Mouse (Mus musculus) ES-CJ7 (cell line): ENCODE results near the gene Gtpbp8.

Experiments
- DNase-seq: peaks from one replicate; pipeline ENCODE4 v3.0.0; 2011; ENCODE audit warnings: low read depth, low spot score

Gtpbp8 gene

GRCm38 (mm10) chr16:44725286-44726223, 20.6 kb downstream of the Gtpbp8 start:
- DNase-seq: peak; percentile 76

GRCm38 (mm10) chr16:44724847-44725246, 21.3 kb downstream of the Gtpbp8 start:
- peak; percentile 87 for DNase-seq

GRCm38 (mm10) chr16:44724083-44724787, 21.9 kb downstream of the Gtpbp8 start, which contains the start of gene Nepro:
Gene Nepro (plus strand): TSS chr16:44724301.
- peak; percentile 85 for DNase-seq

- no peak for DNase-seq
Observed at GRCm38 (mm10) chr16:44722666-44723065, 23.5 kb downstream of the Gtpbp8 start.

- DNase-seq: peak; percentile 74
Observed at GRCm38 (mm10) chr16:44720518-44720917, 25.6 kb downstream of the Gtpbp8 start.

- peak; percentile 23 for DNase-seq
Observed at GRCm38 (mm10) chr16:44719349-44719748, 26.8 kb downstream of the Gtpbp8 start.

GRCm38 (mm10) chr16:44717838-44718237, 28.3 kb downstream of the Gtpbp8 start:
- DNase-seq: no peak

GRCm38 (mm10) chr16:44717141-44717634, 29.0 kb downstream of the Gtpbp8 start:
- no peak for DNase-seq

GRCm38 (mm10) chr16:44716305-44717140, 29.6 kb downstream of the Gtpbp8 start:
- peak; percentile 53 for DNase-seq

- DNase-seq: no peak
Observed at GRCm38 (mm10) chr16:44703458-44703857, 42.7 kb downstream of the Gtpbp8 start.

- no peak for DNase-seq
Observed at GRCm38 (mm10) chr16:44702272-44702671, 43.9 kb downstream of the Gtpbp8 start.

GRCm38 (mm10) chr16:44701155-44701554, 45.0 kb downstream of the Gtpbp8 start:
- DNase-seq: no peak

GRCm38 (mm10) chr16:44697473-44698205, 48.5 kb downstream of the Gtpbp8 start:
- DNase-seq: no peak

- no peak for DNase-seq
Observed at GRCm38 (mm10) chr16:44695859-44696620, 50.1 kb downstream of the Gtpbp8 start.

GRCm38 (mm10) chr16:44695214-44695858, 50.8 kb downstream of the Gtpbp8 start:
- no peak for DNase-seq

GRCm38 (mm10) chr16:44693695-44694094, 52.5 kb downstream of the Gtpbp8 start:
- DNase-seq: peak; percentile 53

GRCm38 (mm10) chr16:44692541-44692940, 53.6 kb downstream of the Gtpbp8 start:
- DNase-seq: no peak

- no peak for DNase-seq
Observed at GRCm38 (mm10) chr16:44691561-44692141, 54.5 kb downstream of the Gtpbp8 start.

- DNase-seq: no peak
Observed at GRCm38 (mm10) chr16:44691066-44691465, 55.1 kb downstream of the Gtpbp8 start.
